Mouse (Mus musculus) forebrain, embryonic 13.5 days (tissue): ENCODE measurements at regions not wholly inside any gene's neighbourhood (a gene's known extent, or its start where the extent isn't known, plus 50 kb on each side); places are given as distances from the start of the nearest gene placed in this dataset.

Experiments used
- ATAC-seq: fragments of 200-750 bp; cut with Nextera tagmentation; 2 replicates; pipeline ENCODE4 v1.8.0; 2017
- H3K27ac ChIP-seq: fragments of 300-500 bp; sonication (generic); 2 replicates; pipeline ENCODE4 v1.5.1; 2015; ENCODE audit warnings: inconsistent platforms, mild to moderate bottlenecking, moderate library complexity
- H3K27me3 ChIP-seq: fragments of 300-500 bp; sonication (generic); 2 replicates; pipeline ENCODE4 v1.6.1; 2015; ENCODE audit warnings: mild to moderate bottlenecking, inconsistent platforms
- H3K36me3 ChIP-seq: fragments of 300-500 bp; sonication (generic); 2 replicates; pipeline ENCODE4 v1.6.1; 2015; ENCODE audit warnings: mild to moderate bottlenecking, inconsistent platforms; ENCODE audit not compliant: poor library complexity, severe bottlenecking
- H3K4me1 ChIP-seq: fragments of 300-500 bp; sonication (generic); 2 replicates; pipeline ENCODE4 v1.6.1; 2015; ENCODE audit warnings: inconsistent platforms
- H3K4me2 ChIP-seq: fragments of 300-500 bp; sonication (generic); 2 replicates; pipeline ENCODE4 v1.6.1; 2015; ENCODE audit warnings: inconsistent platforms, mild to moderate bottlenecking, moderate library complexity
- H3K4me3 ChIP-seq: fragments of 300-500 bp; sonication (generic); 2 replicates; pipeline ENCODE4 v1.5.1; 2015; ENCODE audit warnings: mild to moderate bottlenecking, inconsistent platforms
- H3K9ac ChIP-seq: fragments of 300-500 bp; sonication (generic); 2 replicates; pipeline ENCODE4 v1.6.1; 2015; ENCODE audit warnings: mild to moderate bottlenecking, inconsistent platforms
- H3K9me3 ChIP-seq: fragments of 300-500 bp; sonication (generic); replicated peaks from 2 replicates; pipeline ENCODE4 v1.6.1; 2016; ENCODE audit warnings: inconsistent platforms
- WGBS: fragments of 180-500 bp; shearing (Covaris S2); methylation state at CpG from one replicate; pipeline ENCODE4 v1.1.7; 2015; 5-methylcytosine and 5-hydroxymethylcytosine counted together

- Histone ChIP-seq H3K9ac (no peak overlapping the region), H3K27me3 (no peaks in the 10 kb centered on the region), H3K36me3 (no peaks in the 10 kb centered on the region), H3K4me1 (no peaks in the 10 kb centered on the region), H3K27ac (no peak overlapping the region), H3K4me2 (no peak overlapping the region), H3K9me3 (no peaks in the 10 kb centered on the region), H3K4me3 (no peak overlapping the region)
- no peak for ATAC-seq
- WGBS, result 86% methylated on average over 1 of the region's 1 CpGs
Measured at GRCm38 (mm10) chr12:119024063-119024462, 57.8 kb upstream of the Abcb5 start.
